Mouse (Mus musculus) limb, embryonic 14.5 days (tissue): Measurements from ENCODE around the gene Pip4p1. TPM values are rescaled to one million over a fixed set of nuclear protein-coding genes. Genes with fewer than 3 reads are reported as not detected.
A peak's percentile ranks its signal among the peaks of the same experiment; 100 is the strongest.

Experiments used
- ATAC-seq: fragments of 200-750 bp; cut with Nextera tagmentation; 2 replicates; pipeline ENCODE4 v1.8.0; 2017; ENCODE audit warnings: low read depth, moderate number of reproducible peaks, moderate TSS enrichment; ENCODE audit not compliant: low FRiP score
- DNase-seq: peaks from one replicate; pipeline ENCODE4 v3.0.0-alpha.2; 2015; ENCODE audit warnings: low spot score
- H3K27ac ChIP-seq: fragments of 300-500 bp; sonication (generic); replicated peaks from 2 replicates; pipeline ENCODE4 v1.5.1; 2014; ENCODE audit warnings: low read depth, mild to moderate bottlenecking, low read length, moderate library complexity, mixed read lengths
- H3K27me3 ChIP-seq: fragments of 300-500 bp; sonication (generic); 2 replicates; pipeline ENCODE4 v1.6.1; 2014; ENCODE audit warnings: low read length, mixed read lengths; ENCODE audit not compliant: control insufficient read depth, insufficient read depth
- H3K36me3 ChIP-seq: fragments of 300-500 bp; sonication (generic); 2 replicates; pipeline ENCODE4 v1.6.1; 2014; ENCODE audit warnings: mild to moderate bottlenecking, low read length, moderate library complexity, mixed read lengths; ENCODE audit not compliant: control insufficient read depth, insufficient read depth
- H3K4me1 ChIP-seq: fragments of 300-500 bp; sonication (generic); 2 replicates; pipeline ENCODE4 v1.6.1; 2014; ENCODE audit warnings: antibody characterized with exemption, low read length, mixed read lengths; ENCODE audit not compliant: control insufficient read depth, insufficient read depth
- H3K4me2 ChIP-seq: fragments of 300-500 bp; sonication (generic); replicated peaks from 2 replicates; pipeline ENCODE4 v1.6.1; 2014; ENCODE audit warnings: low read depth, mild to moderate bottlenecking, low read length, moderate library complexity; ENCODE audit not compliant: severe bottlenecking
- H3K4me3 ChIP-seq: fragments of 300-500 bp; sonication (generic); replicated peaks from 2 replicates; pipeline ENCODE4 v1.5.1; 2014; ENCODE audit warnings: low read length
- H3K9ac ChIP-seq: fragments of 300-500 bp; sonication (generic); 2 replicates; pipeline ENCODE4 v1.6.1; 2014; ENCODE audit warnings: mild to moderate bottlenecking, low read depth, low read length, moderate library complexity; ENCODE audit not compliant: severe bottlenecking
- H3K9me3 ChIP-seq: fragments of 300-500 bp; sonication (generic); 2 replicates; pipeline ENCODE4 v1.6.1; 2016; ENCODE audit warnings: low read length; ENCODE audit not compliant: control insufficient read depth
- POLR2A ChIP-seq: fragments of 200-500 bp; IDR thresholded peaks from 2 replicates; pipeline ENCODE4 v1.8.0; 2012; ENCODE audit warnings: inconsistent platforms, mild to moderate bottlenecking, moderate library complexity, borderline replicate concordance; ENCODE audit not compliant: insufficient read depth, insufficient read length; ENCODE audit errors: extremely low read depth
- WGBS: fragments of 180-500 bp; shearing (Covaris S2); extraction: QIAGEN DNeasy Blood & Tissue Kit; methylation state at CpG from one replicate; pipeline ENCODE4 v1.1.7; 2014; 5-methylcytosine and 5-hydroxymethylcytosine counted together
- polyA plus RNA-seq, 2 experiments: library from polyadenylated mRNA; depleted of rRNA in 1 of 2; stranded (reverse) in 1 of 2; unstranded in 1 of 2; fragments of >200 nt; fragmentation: Nextera tagmentation in 1 of 2; extraction: Ambion mirVana in 1 of 2; gene quantifications; 2 replicates each; pipeline versions ENCODE4 v1.2.1 to v1.2.3; 2012 to 2014

Pip4p1 gene
- polyA plus RNA-seq, 2 experiments: 50.3 to 82.3 TPM

DNA sequence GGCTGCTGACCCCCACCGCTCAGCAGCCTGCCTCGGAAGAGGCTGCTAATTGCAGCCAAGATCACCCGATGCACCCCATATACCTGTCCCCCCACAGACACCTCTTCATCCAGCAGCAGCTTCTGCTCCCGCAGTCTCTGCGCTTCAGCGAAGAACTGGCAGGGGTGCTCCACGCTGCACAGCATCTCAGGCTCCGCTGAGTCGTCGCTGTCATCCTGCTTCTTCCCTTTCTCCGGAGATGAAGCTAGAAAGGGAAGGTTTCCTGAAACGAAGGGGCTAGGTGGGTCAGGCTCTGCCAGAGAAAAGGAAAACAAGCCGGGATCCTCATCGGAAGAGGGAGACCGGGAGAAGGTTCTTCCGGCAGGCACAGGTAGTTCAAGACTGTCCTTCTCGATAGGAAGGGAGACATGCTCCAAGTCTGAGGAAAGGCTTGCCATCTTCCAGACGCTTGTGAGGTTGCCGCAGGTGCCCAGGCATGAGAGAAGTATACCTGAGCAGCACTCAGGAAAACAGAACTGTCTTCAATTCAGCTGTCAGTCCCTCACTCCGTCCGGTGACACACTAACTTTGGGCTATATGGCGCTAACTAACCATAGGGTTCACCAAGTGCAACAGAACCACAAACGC lies 33.8 kb downstream of the Pip4p1 start:
- Histone ChIP-seq H3K36me3 (no peaks in the 10 kb centered on the region), H3K9me3 (no peaks in the 10 kb centered on the region), H3K4me1 (no peaks in the 10 kb centered on the region; the same call in 1 of the 2 replicates), H3K4me2 (peak overlapping the region; percentile 63), H3K4me3 (peak overlapping the region; percentile 35), H3K27ac (no peak overlapping the region), H3K9ac (peak overlapping the region; percentile 51), H3K27me3 (peaks cover 22% of the 10 kb centered on the region; the same call in 1 of the 2 replicates)
- TF ChIP-seq POLR2A: no peak
- ATAC-seq (no peak), DNase-seq (no peak)
- 19% methylated on average over 23 of the region's 23 CpGs for WGBS

- DNase-seq (peak; percentile 24), ATAC-seq (no peak)
- Histone ChIP-seq H3K27ac (no peak overlapping the region), H3K4me3 (peak overlapping the region; percentile 35), H3K9ac (peak overlapping the region; percentile 51), H3K4me1 (no peaks in the 10 kb centered on the region; the same call in 1 of the 2 replicates), H3K36me3 (no peaks in the 10 kb centered on the region), H3K4me2 (peak overlapping the region; percentile 63), H3K9me3 (no peaks in the 10 kb centered on the region), H3K27me3 (peaks cover 22% of the 10 kb centered on the region; the same call in 1 of the 2 replicates)
- 17% methylated on average over 19 of the region's 19 CpGs for WGBS
- TF ChIP-seq POLR2A: no peak
Measured at GRCm38 (mm10) chr14:50895985-50896746, 34.5 kb downstream of the Pip4p1 start.

- TF ChIP-seq POLR2A: no peak
Measured at GRCm38 (mm10) chr14:50895407-50895806, 35.2 kb downstream of the Pip4p1 start.

GRCm38 (mm10) chr14:50892541-50893459 lies 37.9 kb downstream of the Pip4p1 start:
- Histone ChIP-seq H3K4me2 (no peak overlapping the region), H3K36me3 (no peaks in the 10 kb centered on the region), H3K4me1 (no peaks in the 10 kb centered on the region; the same call in 1 of the 2 replicates), H3K4me3 (no peak overlapping the region), H3K27me3 (peaks cover 22% of the 10 kb centered on the region; the same call in 1 of the 2 replicates), H3K27ac (no peak overlapping the region), H3K9ac (no peak overlapping the region), H3K9me3 (no peaks in the 10 kb centered on the region)
- DNase-seq (no peak), ATAC-seq (no peak)
- TF ChIP-seq POLR2A: no peak
- 80% methylated on average over 22 of the region's 22 CpGs for WGBS

More at GRCm38 (mm10) chr14:50895407-50895806, 35.2 kb downstream of the Pip4p1 start:
- no peak overlapping the region for H3K4me2 ChIP-seq
- H3K36me3 ChIP-seq: no peaks in the 10 kb centered on the region
- no peak for DNase-seq
- no peak overlapping the region for H3K27ac ChIP-seq
- no peaks in the 10 kb centered on the region for H3K9me3 ChIP-seq
- no peak overlapping the region for H3K9ac ChIP-seq
- no peaks in the 10 kb centered on the region; the same call in 1 of the 2 replicates for H3K4me1 ChIP-seq
- H3K4me3 ChIP-seq: no peak overlapping the region
- H3K27me3 ChIP-seq: peaks cover 22% of the 10 kb centered on the region; the same call in 1 of the 2 replicates
- no peak for ATAC-seq

DNA sequence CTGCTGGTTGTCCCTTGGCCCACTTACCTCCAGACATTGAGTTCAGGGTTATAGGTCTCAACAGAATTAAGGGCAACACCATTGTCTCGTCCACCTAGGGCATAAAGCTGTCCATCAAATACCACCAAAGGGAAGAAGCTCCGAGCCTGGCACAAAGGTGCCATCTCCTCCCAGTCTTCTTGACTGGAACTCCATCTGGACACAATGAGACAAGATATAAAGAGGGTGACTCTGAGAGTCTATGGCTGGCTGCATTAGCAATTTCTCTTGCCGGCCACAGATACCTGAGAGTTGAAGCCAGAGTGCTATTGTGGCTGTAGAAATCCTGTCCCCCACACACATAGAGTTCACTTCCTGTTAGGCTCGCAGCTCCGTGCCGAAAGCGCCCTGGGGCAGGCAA lies 38.6 kb downstream of the Pip4p1 start:
- DNase-seq: no peak
- ATAC-seq: no peak
- no peak overlapping the region for H3K4me3 ChIP-seq
- H3K9ac ChIP-seq: no peak overlapping the region
- no peak for TF ChIP-seq POLR2A
- H3K4me1 ChIP-seq: no peaks in the 10 kb centered on the region; the same call in 1 of the 2 replicates
- no peak overlapping the region for H3K4me2 ChIP-seq
- WGBS: 86% methylated on average over 7 of the region's 7 CpGs
- H3K36me3 ChIP-seq: no peaks in the 10 kb centered on the region
- no peak overlapping the region for H3K27ac ChIP-seq
- no peaks in the 10 kb centered on the region for H3K9me3 ChIP-seq
- H3K27me3 ChIP-seq: peaks cover 16% of the 10 kb centered on the region; the same call in 1 of the 2 replicates
